Mouse (Mus musculus) spleen, postnatal 10 days (tissue): ENCODE results near the gene Drd1.
A peak's percentile ranks its signal among the peaks of the same experiment; 100 is the strongest.

ENCODE experiments used
- DNase-seq, 2 experiments: peaks; one replicate each; pipeline ENCODE4 v3.0.0; 2021 to 2022; ENCODE audit warnings: low spot score in 2 of 2

Drd1 gene

GRCm38 (mm10) chr13:54055448-54055861 lies at the start of gene Drd1:
Gene Drd1 (minus strand): TSS chr13:54055705.
- DNase-seq: peak; percentile 16 to 69

- no peak for DNase-seq
Observed at GRCm38 (mm10) chr13:54103866-54104265, 48.4 kb upstream of the Drd1 start.

- DNase-seq: no peak
Observed at GRCm38 (mm10) chr13:54103271-54103670, 47.8 kb upstream of the Drd1 start.

GRCm38 (mm10) chr13:54102061-54102460 lies 46.6 kb upstream of the Drd1 start:
- no peak for DNase-seq

GRCm38 (mm10) chr13:54101031-54101820 lies 45.7 kb upstream of the Drd1 start:
- no peak for DNase-seq

- DNase-seq: no peak
Observed at GRCm38 (mm10) chr13:54097797-54098196, 42.3 kb upstream of the Drd1 start.

- DNase-seq: no peak
Observed at GRCm38 (mm10) chr13:54097227-54097626, 41.7 kb upstream of the Drd1 start.

- DNase-seq: no peak
Observed at GRCm38 (mm10) chr13:54095721-54096120, 40.2 kb upstream of the Drd1 start.

- DNase-seq: no peak
Observed at GRCm38 (mm10) chr13:54094963-54095362, 39.5 kb upstream of the Drd1 start.

- no peak for DNase-seq
Observed at GRCm38 (mm10) chr13:54094349-54094748, 38.8 kb upstream of the Drd1 start.

GRCm38 (mm10) chr13:54091719-54092118 lies 36.2 kb upstream of the Drd1 start:
- DNase-seq: no peak

- no peak for DNase-seq
Observed at GRCm38 (mm10) chr13:54085266-54085665, 29.8 kb upstream of the Drd1 start.

GRCm38 (mm10) chr13:54084826-54085225 lies 29.3 kb upstream of the Drd1 start:
- no peak for DNase-seq

- DNase-seq: no peak
Observed at GRCm38 (mm10) chr13:54084178-54084577, 28.7 kb upstream of the Drd1 start.

GRCm38 (mm10) chr13:54082946-54083345 lies 27.4 kb upstream of the Drd1 start:
- no peak for DNase-seq

- no peak for DNase-seq
Observed at GRCm38 (mm10) chr13:54080785-54081184, 25.3 kb upstream of the Drd1 start.

GRCm38 (mm10) chr13:54079782-54080759 lies 24.6 kb upstream of the Drd1 start:
- DNase-seq: no peak

GRCm38 (mm10) chr13:54077470-54078174 lies 22.1 kb upstream of the Drd1 start:
- no peak for DNase-seq

GRCm38 (mm10) chr13:54076762-54077460 lies 21.4 kb upstream of the Drd1 start:
- no peak for DNase-seq

GRCm38 (mm10) chr13:54076051-54076450 lies 20.5 kb upstream of the Drd1 start:
- DNase-seq: no peak

GRCm38 (mm10) chr13:54075416-54075815 lies 19.9 kb upstream of the Drd1 start:
- peak in 1 of 2 experiments; percentile 42 for DNase-seq
